26 mouse cellular contexts compared by ENCODE assay signal in genomic region chr2:163428346-163429011, GRCm38 (mm10). TPM values are rescaled to one million over a fixed set of nuclear protein-coding genes. Genes with fewer than 3 reads are reported as not detected.
DNase-seq lines count a peak whose midpoint lies in the region; ATAC-seq lines count a peak whose summit lies in the region.
"Had no signal": no experiment of that assay in that cellular context is flagged by ENCODE, and none has a peak within 500 bp of the region (broad histone marks: within the 10 kb centered on the region; RNA-seq: fewer than 3 reads in every experiment).

No protein-coding gene starts in this region.

- H3K36me3 ChIP-seq in forebrain, embryonic 11.5 days (ENCODE audit: control insufficient read depth, insufficient read depth, low read length), result no peaks in the 10 kb centered on the region
- H3K36me3 ChIP-seq in forebrain, embryonic 16.5 days (ENCODE audit: control insufficient read depth, insufficient read depth), result no peaks in the 10 kb centered on the region
- H3K36me3 ChIP-seq: embryonic facial prominence, embryonic 12.5 days; embryonic facial prominence, embryonic 15.5 days; forebrain, embryonic 15.5 days; heart, embryonic 12.5 days; heart, embryonic 15.5 days; hindbrain, embryonic 10.5 days; hindbrain, embryonic 13.5 days had no signal

- H3K4me3 ChIP-seq in forebrain, embryonic 11.5 days (ENCODE audit: low read depth, low read length), result no peak overlapping the region
- no peak overlapping the region for H3K4me3 ChIP-seq in forebrain, embryonic 16.5 days (replicated peaks; ENCODE audit: low read length)
- H3K4me3 ChIP-seq: embryonic facial prominence, embryonic 12.5 days; embryonic facial prominence, embryonic 15.5 days; forebrain, embryonic 12.5 days; forebrain, embryonic 15.5 days; heart, embryonic 12.5 days; heart, embryonic 15.5 days; hindbrain, embryonic 10.5 days; hindbrain, embryonic 13.5 days had no signal

- no peaks in the 10 kb centered on the region for H3K9me3 ChIP-seq in forebrain, embryonic 11.5 days (ENCODE audit: control insufficient read depth, low read length)
- no peaks in the 10 kb centered on the region for H3K9me3 ChIP-seq in forebrain, embryonic 16.5 days (ENCODE audit: control insufficient read depth, low read length)
- H3K9me3 ChIP-seq: embryonic facial prominence, embryonic 12.5 days; embryonic facial prominence, embryonic 15.5 days; forebrain, embryonic 12.5 days; forebrain, embryonic 15.5 days; G1E; heart, embryonic 12.5 days; heart, embryonic 15.5 days; hindbrain, embryonic 10.5 days; hindbrain, embryonic 13.5 days had no signal

- peak; percentile 26 for DNase-seq in forebrain, embryonic 11.5 days (ENCODE audit: low spot score)
- peak; percentile 19 for DNase-seq in lung, postnatal 10 days
- DNase-seq in lung, postnatal 14 days, result no peak
- DNase-seq in lung, postnatal 36 days, result peak; percentile 63
- no peak for DNase-seq in T-cell, adult 2 months (ENCODE audit: low spot score)
- DNase-seq in right cerebral cortex, adult 2 months (ENCODE audit: low spot score in 2 of 2), result no peak
- DNase-seq: adrenal gland, postnatal 10 days; adrenal gland, postnatal 36 days; cerebellum, adult 18-20 months; cerebellum, postnatal 14 days; gastrocnemius, postnatal 10 days; gastrocnemius, postnatal 36 days; heart, postnatal 10 days; heart, postnatal 36 days had no signal

- H3K27me3 ChIP-seq in forebrain, embryonic 11.5 days (ENCODE audit: control insufficient read depth, insufficient read depth, low read length), result no peaks in the 10 kb centered on the region
- H3K27me3 ChIP-seq in forebrain, embryonic 16.5 days (replicated peaks; ENCODE audit: control insufficient read depth, insufficient read depth, low read length), result no peaks in the 10 kb centered on the region
- H3K27me3 ChIP-seq: embryonic facial prominence, embryonic 12.5 days; embryonic facial prominence, embryonic 15.5 days; forebrain, embryonic 12.5 days; forebrain, embryonic 15.5 days; heart, embryonic 15.5 days; hindbrain, embryonic 13.5 days; Patski had no signal

- H3K4me2 ChIP-seq in forebrain, embryonic 11.5 days (ENCODE audit: low read depth, low read length, severe bottlenecking), result no peak overlapping the region
- no peak overlapping the region for H3K4me2 ChIP-seq in forebrain, embryonic 16.5 days (ENCODE audit: low read length)
- H3K4me2 ChIP-seq: embryonic facial prominence, embryonic 12.5 days; embryonic facial prominence, embryonic 15.5 days; forebrain, embryonic 12.5 days; forebrain, embryonic 15.5 days; heart, embryonic 12.5 days; heart, embryonic 15.5 days; hindbrain, embryonic 13.5 days had no signal

- H3K27ac ChIP-seq in forebrain, embryonic 11.5 days (ENCODE audit: low read depth, low read length), result no peak overlapping the region
- no peak overlapping the region for H3K27ac ChIP-seq in forebrain, embryonic 16.5 days (ENCODE audit: low read length)
- H3K27ac ChIP-seq: embryonic facial prominence, embryonic 12.5 days; embryonic facial prominence, embryonic 15.5 days; forebrain, embryonic 12.5 days; forebrain, embryonic 15.5 days; heart, embryonic 15.5 days; hindbrain, embryonic 10.5 days; hindbrain, embryonic 13.5 days had no signal

- no peak overlapping the region for H3K9ac ChIP-seq in forebrain, embryonic 11.5 days (ENCODE audit: low read length)
- no peak overlapping the region for H3K9ac ChIP-seq in forebrain, embryonic 16.5 days (replicated peaks; ENCODE audit: low read depth, low read length)
- H3K9ac ChIP-seq: embryonic facial prominence, embryonic 12.5 days; embryonic facial prominence, embryonic 15.5 days; forebrain, embryonic 12.5 days; forebrain, embryonic 15.5 days; heart, embryonic 12.5 days; heart, embryonic 15.5 days; hindbrain, embryonic 13.5 days had no signal

- 47% methylated on average over 4 of the region's 4 CpGs for whole genome bisulfite sequencing in forebrain, embryonic 11.5 days
- WGBS in forebrain, embryonic 16.5 days, result 52% methylated on average over 4 of the region's 4 CpGs

- H3K4me1 ChIP-seq in forebrain, embryonic 11.5 days (replicated peaks; ENCODE audit: control insufficient read depth, insufficient read depth, low read length), result no peaks in the 10 kb centered on the region
- no peaks in the 10 kb centered on the region for H3K4me1 ChIP-seq in forebrain, embryonic 16.5 days (replicated peaks; ENCODE audit: control insufficient read depth, insufficient read depth, low read length)
- H3K4me1 ChIP-seq: embryonic facial prominence, embryonic 12.5 days; embryonic facial prominence, embryonic 15.5 days; forebrain, embryonic 15.5 days; heart, embryonic 12.5 days; heart, embryonic 15.5 days had no signal

- no peak for ATAC-seq in forebrain, embryonic 11.5 days (replicated peaks; ENCODE audit: low FRiP score)
- no peak for ATAC-seq in forebrain, embryonic 16.5 days
- ATAC-seq: forebrain, embryonic 15.5 days; hindbrain, embryonic 16.5 days; Patski had no signal

RNA-seq across cellular contexts. Expression of gene Oser1, which starts 4.0 kb away (rescaled TPM):
- 80.7 and 85.5 TPM in 2 replicates for polyA plus RNA-seq in forebrain, embryonic 11.5 days (2014; fragmentation: Nextera tagmentation; extraction: Ambion mirVana)
- 77.3 and 77.4 TPM in 2 replicates for polyA plus RNA-seq in forebrain, embryonic 16.5 days (2015; fragmentation: Nextera tagmentation; extraction: Ambion mirVana)

RNA-seq across cellular contexts. Expression of gene Gdap1l1, which starts 9.8 kb away (rescaled TPM):
- polyA plus RNA-seq in forebrain, embryonic 11.5 days (2014; fragmentation: Nextera tagmentation; extraction: Ambion mirVana), result 28.8 and 31.1 TPM in 2 replicates
- 103 and 124 TPM in 2 replicates for polyA plus RNA-seq in forebrain, embryonic 16.5 days (2015; fragmentation: Nextera tagmentation; extraction: Ambion mirVana)
- polyA plus RNA-seq: G1E had no signal

RNA-seq across cellular contexts. Expression of gene Jph2, which starts 30.7 kb away (rescaled TPM):
- polyA plus RNA-seq in forebrain, embryonic 11.5 days (2014; fragmentation: Nextera tagmentation; extraction: Ambion mirVana), result 0.08 and 0.25 TPM in 2 replicates
- polyA plus RNA-seq in forebrain, embryonic 16.5 days (2015; fragmentation: Nextera tagmentation; extraction: Ambion mirVana), result 0.20 and 0.28 TPM in 2 replicates
- polyA plus RNA-seq: G1E had no signal

RNA-seq across cellular contexts. Expression of gene Fitm2, which starts 44.0 kb away (rescaled TPM):
- 11.3 and 12.5 TPM in 2 replicates for polyA plus RNA-seq in forebrain, embryonic 11.5 days (2014; fragmentation: Nextera tagmentation; extraction: Ambion mirVana)
- polyA plus RNA-seq in forebrain, embryonic 16.5 days (2015; fragmentation: Nextera tagmentation; extraction: Ambion mirVana), result 13.0 and 15.4 TPM in 2 replicates

Comparison
In these comparisons a context has a peak if more than half of its experiments do, and no peak if none do; other contexts are left out.
1. DNase-seq: peak in forebrain, embryonic 11.5 days (single experiment), lung, postnatal 10 days (single experiment) and lung, postnatal 36 days (single experiment); none in lung, postnatal 14 days (single experiment), T-cell, adult 2 months (single experiment) and right cerebral cortex, adult 2 months (0 of 2).